7 mouse cellular contexts compared by ENCODE assay signal in genomic region chr1:89876346-89877072, GRCm38 (mm10). TPM values are rescaled to one million over a fixed set of nuclear protein-coding genes. Genes with fewer than 3 reads are reported as not detected.
A peak's percentile ranks its signal among the peaks of the same experiment; 100 is the strongest.
DNase-seq lines count a peak whose midpoint lies in the region; ATAC-seq and TF ChIP-seq lines count a peak whose summit lies in the region.

No protein-coding gene starts in this region.

- WGBS in heart, postnatal 0 days, result 49% methylated on average over 5 of the region's 5 CpGs
- 24% methylated on average over 5 of the region's 5 CpGs for WGBS in lung, adult 2 months

- TF ChIP-seq CTCF in heart, postnatal 0 days (IDR thresholded peaks at IDR 0.05; ENCODE audit: low read depth), result no peak
- no peak for TF ChIP-seq CTCF in lung, adult 2 months (IDR thresholded peaks at IDR 0.05; ENCODE audit: insufficient read depth, low read length)

- H3K36me3 ChIP-seq in heart, postnatal 0 days (replicated peaks; ENCODE audit: control insufficient read depth, insufficient read depth, low read length), result no peaks in the 10 kb centered on the region

- peak overlapping the region; percentile 12; the same call in 1 of the 2 replicates for H3K27ac ChIP-seq in heart, postnatal 0 days (ENCODE audit: low read depth)

- H3K4me1 ChIP-seq in heart, postnatal 0 days (ENCODE audit: control insufficient read depth, insufficient read depth), result no peaks in the 10 kb centered on the region
- H3K4me1 ChIP-seq in lung, adult 2 months (ENCODE audit: control insufficient read depth, insufficient read depth, low read length), result peaks cover 14% of the 10 kb centered on the region

- no peaks in the 10 kb centered on the region for H3K27me3 ChIP-seq in heart, postnatal 0 days (ENCODE audit: control insufficient read depth, insufficient read depth, low read length)

- TF ChIP-seq POLR2A in lung, adult 2 months (IDR thresholded peaks at IDR 0.05; ENCODE audit: borderline replicate concordance, extremely low read depth, low read depth, low read length), result peak; percentile 55; the same call in 1 of the 2 replicates

- ATAC-seq in heart, postnatal 0 days (ENCODE audit: insufficient read depth, low read depth), result peak; percentile 67
- no peak for ATAC-seq in erythroblast, adult 5-6 weeks (replicated peaks; ENCODE audit: low FRiP score, poor library complexity, severe bottlenecking)

- no peak for TF ChIP-seq EP300 in heart, postnatal 0 days (IDR thresholded peaks at IDR 0.05; ENCODE audit: low read depth)

- H3K4me2 ChIP-seq in heart, postnatal 0 days (ENCODE audit: low read depth, low read length), result no peak overlapping the region

- H3K9me3 ChIP-seq in heart, postnatal 0 days (replicated peaks; ENCODE audit: control insufficient read depth, low read length), result no peaks in the 10 kb centered on the region

- H3K4me3 ChIP-seq in heart, postnatal 0 days (ENCODE audit: low read depth, low read length), result no peak overlapping the region
- H3K4me3 ChIP-seq in lung, adult 2 months (replicated peaks; ENCODE audit: extremely low read depth, low read depth, low read length), result no peak overlapping the region

- DNase-seq in 416B (ENCODE audit: low read depth) (peak; percentile 58), ES-CJ7 (ENCODE audit: low read depth, low spot score) (peak; percentile 87)
- DNase-seq in heart, postnatal 0 days (ENCODE audit: low spot score), result peak; percentile 41
- DNase-seq in lung, adult 2 months, result peak; percentile 27
- no peak for DNase-seq in thymus, adult 18-20 months
- DNase-seq in cerebellum, adult 9-11 months, result no peak

- H3K9ac ChIP-seq in heart, postnatal 0 days (replicated peaks; ENCODE audit: low read depth, low read length), result no peak overlapping the region

RNA-seq across cellular contexts. Expression of gene Gbx2, which starts 54.5 kb away (rescaled TPM):
- total RNA-seq in heart, postnatal 0 days (2014; rRNA removed; ENCODE audit: low replicate concordance), result not detected in 2 replicates
- not detected in 2 replicates for polyA plus RNA-seq in heart, postnatal 0 days (2015; fragmentation: Nextera tagmentation; extraction: Ambion mirVana)
- 0.06 TPM in 1 of 2 replicates, not detected in the other for polyA plus RNA-seq in lung, adult 2 months (2012; rRNA removed)
- 1.0 TPM in 1 of 2 replicates, not detected in the other for total RNA-seq in erythroblast, adult 5-6 weeks (2015; ENCODE audit: low replicate concordance)
- not detected in 2 replicates for total RNA-seq in erythroblast, adult 5-6 weeks (2017; ENCODE audit: low replicate concordance)

Comparison
In these comparisons a context has a peak if more than half of its experiments do, and no peak if none do; other contexts are left out.
1. DNase-seq: peak in 416B (single experiment), ES-CJ7 (single experiment), heart, postnatal 0 days (single experiment) and lung, adult 2 months (single experiment); none in thymus, adult 18-20 months (0 of 2) and cerebellum, adult 9-11 months (single experiment).